Mouse (Mus musculus): Measurements from ENCODE around the gene Slc35d3. TPM values are rescaled to one million over a fixed set of nuclear protein-coding genes. Genes with fewer than 3 reads are reported as not detected.

The Slc35d3 gene
- total RNA-seq (2021), result under 1 TPM; 0.55 to 0.81 TPM
- long read RNA-seq, experiment 1, partial matches to known transcripts, result 0 of 1 reads
- long read RNA-seq, experiment 1, other reads (novel, unspliced or antisense), result 0 of 1 reads
- long read RNA-seq, experiment 2, result 0 reads

- no peak for DNase-seq (ENCODE audit: low spot score in 2 of 2)
Measured at GRCm38 (mm10) chr10:19850998-19851691, at the start of gene Slc35d3. Gene Slc35d3, minus strand, starts transcription at chr10:19851459.

- DNase-seq (ENCODE audit: low spot score in 2 of 2), result no peak
Measured at GRCm38 (mm10) chr10:19900191-19900590, 48.9 kb upstream of the Slc35d3 start.

- peak; percentile 26 to 47 for DNase-seq (ENCODE audit: low spot score in 2 of 2)
Measured at GRCm38 (mm10) chr10:19893976-19894375, 42.7 kb upstream of the Slc35d3 start.

GRCm38 (mm10) chr10:19893146-19893545 lies 41.9 kb upstream of the Slc35d3 start:
- DNase-seq (ENCODE audit: low spot score in 2 of 2), result no peak

GRCm38 (mm10) chr10:19891686-19892085 lies 40.4 kb upstream of the Slc35d3 start:
- no peak for DNase-seq (ENCODE audit: low spot score in 2 of 2)

GRCm38 (mm10) chr10:19889908-19890307 lies 38.6 kb upstream of the Slc35d3 start:
- DNase-seq (ENCODE audit: low spot score in 2 of 2), result no peak

GRCm38 (mm10) chr10:19886249-19886648 lies 35.0 kb upstream of the Slc35d3 start:
- DNase-seq (ENCODE audit: low spot score in 2 of 2), result no peak

GRCm38 (mm10) chr10:19884409-19884808 lies 33.1 kb upstream of the Slc35d3 start:
- DNase-seq (ENCODE audit: low spot score in 2 of 2), result no peak

- no peak for DNase-seq (ENCODE audit: low spot score in 2 of 2)
Measured at GRCm38 (mm10) chr10:19880437-19880836, 29.2 kb upstream of the Slc35d3 start.

- DNase-seq (ENCODE audit: low spot score in 2 of 2), result no peak
Measured at GRCm38 (mm10) chr10:19879161-19879560, 27.9 kb upstream of the Slc35d3 start.

GRCm38 (mm10) chr10:19877679-19878078 lies 26.4 kb upstream of the Slc35d3 start:
- no peak for DNase-seq (ENCODE audit: low spot score in 2 of 2)

- DNase-seq (ENCODE audit: low spot score in 2 of 2), result no peak
Measured at GRCm38 (mm10) chr10:19877257-19877656, 26.0 kb upstream of the Slc35d3 start.

GRCm38 (mm10) chr10:19876669-19877068 lies 25.4 kb upstream of the Slc35d3 start:
- DNase-seq (ENCODE audit: low spot score in 2 of 2), result no peak

- DNase-seq (ENCODE audit: low spot score in 2 of 2), result no peak
Measured at GRCm38 (mm10) chr10:19875346-19875745, 24.1 kb upstream of the Slc35d3 start.

- DNase-seq (ENCODE audit: low spot score in 2 of 2), result peak in 1 of 2 experiments; percentile 15
Measured at GRCm38 (mm10) chr10:19855597-19856306, 4.5 kb upstream of the Slc35d3 start.

GRCm38 (mm10) chr10:19853609-19854008 lies 2.4 kb upstream of the Slc35d3 start:
- DNase-seq (ENCODE audit: low spot score in 2 of 2), result no peak

- DNase-seq (ENCODE audit: low spot score in 2 of 2), result no peak
Measured at GRCm38 (mm10) chr10:19852776-19853175, 1.5 kb upstream of the Slc35d3 start.

- DNase-seq (ENCODE audit: low spot score in 2 of 2), result no peak
Measured at GRCm38 (mm10) chr10:19850544-19850997, 688 bp downstream of the Slc35d3 start.

- DNase-seq (ENCODE audit: low spot score in 2 of 2), result no peak
Measured at GRCm38 (mm10) chr10:19849771-19850365, 1.4 kb downstream of the Slc35d3 start.

GRCm38 (mm10) chr10:19848928-19849770 lies 2.1 kb downstream of the Slc35d3 start:
- DNase-seq (ENCODE audit: low spot score in 2 of 2), result no peak

GRCm38 (mm10) chr10:19839836-19840235 lies 11.4 kb downstream of the Slc35d3 start:
- no peak for DNase-seq (ENCODE audit: low spot score in 2 of 2)

All from layer of hippocampus, postnatal 14 days (tissue).